Mouse (Mus musculus) erythroid progenitor cell, adult 5-6 weeks (primary cell): ENCODE results near the gene Prune1. TPM values are rescaled to one million over a fixed set of nuclear protein-coding genes. Genes with fewer than 3 reads are reported as not detected.

Experiments used
- ATAC-seq: replicated peaks from 2 replicates; pipeline ENCODE4 v1.8.0; 2016; ENCODE audit warnings: moderate number of reproducible peaks, mild to moderate bottlenecking, moderate TSS enrichment, inconsistent platforms; ENCODE audit not compliant: poor library complexity, low FRiP score, severe bottlenecking
- total RNA-seq, 2 experiments: library from RNA; stranded (forward) in 1 of 2; stranded (reverse) in 1 of 2; fragments of 150-400 nt in 1 of 2; fragments of 186-747, 209-891 nt in 1 of 2; gene quantifications; 2 replicates each; pipeline versions ENCODE4 v1.2.3 to v1.2.4; 2015 to 2017; ENCODE audit warnings: low replicate concordance in 2 of 2

Gene Prune1
- total RNA-seq, 2 experiments from 2014 or later = 5.9 to 8.4 TPM

DNA sequence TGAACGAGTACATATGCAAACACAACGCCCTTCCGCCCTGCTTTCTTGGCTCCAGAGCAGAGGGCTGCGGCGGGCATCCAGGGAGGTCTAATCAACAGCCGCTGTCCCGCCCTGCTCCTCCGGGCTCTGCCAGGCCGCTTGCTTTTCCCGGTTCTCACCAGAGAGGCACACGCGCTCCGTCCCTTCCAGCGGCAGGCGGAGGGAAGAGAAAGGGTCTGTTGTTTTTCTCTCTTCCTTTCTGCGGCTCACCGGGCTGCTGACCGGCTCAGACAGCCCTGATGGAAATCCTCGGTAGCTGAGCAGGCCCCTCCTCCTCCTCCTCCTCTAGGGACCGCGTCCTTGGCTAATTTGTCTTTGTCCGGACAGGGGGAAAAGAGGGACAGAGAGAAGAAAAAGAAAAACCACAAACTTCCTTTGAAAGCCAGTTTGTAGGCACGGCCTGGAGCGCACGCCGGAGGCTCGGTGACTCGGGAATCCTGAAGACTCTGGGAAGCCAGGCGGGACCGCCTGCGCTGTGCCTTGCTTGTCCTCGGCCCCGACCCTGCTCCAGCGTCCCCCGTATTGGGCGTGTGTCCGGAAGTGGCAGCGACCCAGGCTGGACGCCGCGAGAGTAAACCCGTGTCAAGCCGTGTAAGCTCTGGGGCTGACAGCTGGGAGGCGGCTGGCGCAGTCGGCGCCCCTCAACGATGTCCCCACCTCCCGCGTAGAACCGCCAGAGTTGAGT, 1.2 kb upstream of the Prune1 start:
- ATAC-seq = peak; percentile 73

GRCm38 (mm10) chr3:95282381-95282864, 547 bp upstream of the Prune1 start:
- peak; percentile 35 for ATAC-seq

DNA sequence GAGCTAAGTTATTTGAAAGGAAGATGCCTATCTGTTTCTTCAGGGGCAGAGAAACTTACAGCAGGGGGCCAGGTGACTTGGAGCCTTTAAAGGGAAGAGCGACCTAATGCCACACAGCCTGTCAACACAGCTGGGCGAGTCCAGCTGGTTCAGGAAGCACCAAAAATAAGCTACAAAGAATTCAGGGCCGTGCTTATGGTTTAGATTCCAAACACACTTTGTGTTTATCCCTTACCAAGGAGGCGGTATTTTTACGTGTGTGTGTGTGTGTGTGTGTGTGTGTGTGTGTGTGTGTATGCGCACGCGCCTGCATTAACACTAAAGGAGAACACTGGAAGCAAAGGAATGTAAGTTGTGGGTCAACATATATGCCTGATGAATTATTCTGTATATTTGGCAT, 1.1 kb downstream of the Prune1 start:
- ATAC-seq = no peak

- ATAC-seq = no peak
Measured at GRCm38 (mm10) chr3:95277149-95277551, 4.7 kb downstream of the Prune1 start.

DNA sequence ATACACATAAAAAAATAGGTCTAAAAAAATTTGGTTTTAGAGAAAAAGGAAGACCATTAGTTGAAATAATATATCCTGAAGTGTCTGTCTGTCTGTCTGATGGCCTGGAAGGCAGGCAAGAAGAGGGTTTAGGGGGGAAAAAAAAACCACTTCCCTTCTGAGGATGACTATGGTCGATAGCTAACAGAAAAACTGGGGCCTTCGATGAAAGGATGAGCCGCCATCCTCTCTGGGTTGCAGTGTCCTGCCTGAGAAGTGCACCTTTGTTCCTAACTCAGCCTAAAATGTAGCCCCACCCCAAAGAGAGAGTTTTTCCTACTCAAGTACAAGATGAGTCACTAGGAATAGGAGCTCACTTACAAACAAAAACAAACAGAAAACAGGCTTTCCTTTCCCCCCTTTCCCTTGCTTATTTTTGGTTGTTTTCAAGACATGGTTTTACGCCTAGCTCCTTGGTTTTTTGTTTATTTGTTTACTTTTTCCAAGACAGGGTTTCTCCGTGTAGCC, 5.4 kb downstream of the Prune1 start:
- no peak for ATAC-seq

- no peak for ATAC-seq
Measured at GRCm38 (mm10) chr3:95275161-95275560, 6.7 kb downstream of the Prune1 start.

GRCm38 (mm10) chr3:95274453-95274852, 7.4 kb downstream of the Prune1 start:
- ATAC-seq = no peak

DNA sequence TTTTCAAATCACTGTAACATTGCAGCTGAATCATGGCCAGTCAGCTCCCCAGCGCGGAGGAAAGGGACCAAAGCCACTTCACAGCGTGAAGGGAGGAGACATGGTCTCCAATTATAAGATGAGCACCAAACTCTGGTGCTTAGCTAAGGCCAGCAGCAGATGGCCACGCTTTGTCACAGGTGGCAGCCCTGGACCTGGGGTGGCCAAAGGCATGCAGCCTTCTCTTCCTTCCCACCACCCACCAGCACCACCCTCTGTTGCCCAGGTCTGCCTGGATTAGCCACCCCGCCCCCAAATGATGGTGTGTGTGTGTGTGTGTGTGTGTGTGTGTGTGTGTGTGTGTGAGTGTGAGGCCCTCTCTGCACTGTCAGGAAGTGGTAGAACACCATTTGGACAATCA, 8.4 kb downstream of the Prune1 start:
- no peak for ATAC-seq

DNA sequence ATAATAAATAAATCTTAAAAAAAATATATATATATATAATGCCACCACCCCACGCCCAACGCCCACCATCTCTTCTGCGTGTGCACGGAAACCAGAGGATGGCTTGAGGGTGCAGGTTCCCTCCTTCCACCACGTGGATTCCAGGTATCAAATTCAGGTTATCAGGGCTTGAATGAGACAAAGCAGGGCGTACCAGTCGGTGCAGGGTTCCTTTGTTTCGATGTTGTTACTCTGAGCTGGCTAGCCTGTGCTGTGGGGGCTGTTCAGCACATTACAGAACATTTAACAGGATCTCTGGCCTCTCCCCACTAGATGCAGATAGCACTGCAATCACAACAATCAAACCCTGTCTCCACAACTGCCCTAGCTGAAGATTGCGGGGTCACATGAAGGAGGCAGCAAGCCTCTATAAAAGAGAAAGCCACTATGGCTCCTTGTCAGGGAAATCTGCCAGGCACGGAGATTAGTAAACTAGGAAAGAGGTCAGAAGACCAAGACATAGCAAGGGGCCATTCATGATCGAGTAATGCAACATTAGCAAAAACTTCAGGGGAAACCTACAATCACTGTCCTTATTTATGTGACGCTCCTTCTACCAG, 11.0 kb downstream of the Prune1 start:
- ATAC-seq = no peak

DNA sequence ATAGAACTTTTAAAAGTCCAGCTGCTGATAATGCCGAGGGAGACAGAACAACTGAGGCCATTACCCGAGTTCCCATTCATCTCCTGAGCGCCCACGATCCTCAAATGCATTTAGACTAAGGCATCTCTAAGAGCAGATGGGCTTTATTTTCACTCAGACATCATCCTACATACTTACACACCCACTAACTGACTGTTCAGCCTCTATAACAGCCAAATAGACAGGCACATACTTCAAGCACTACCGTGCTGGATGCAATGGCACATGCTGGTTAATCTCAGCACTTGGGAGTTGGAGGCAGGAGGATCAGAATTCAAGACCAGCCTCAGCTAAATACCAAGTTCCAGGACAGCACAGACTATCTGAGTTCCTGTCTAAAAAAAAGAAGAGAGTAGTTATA, 12.1 kb downstream of the Prune1 start:
- ATAC-seq = no peak

- ATAC-seq = no peak
Measured at GRCm38 (mm10) chr3:95267855-95268254, 14.0 kb downstream of the Prune1 start.

- ATAC-seq = no peak
Measured at GRCm38 (mm10) chr3:95266052-95266451, 15.8 kb downstream of the Prune1 start.

DNA sequence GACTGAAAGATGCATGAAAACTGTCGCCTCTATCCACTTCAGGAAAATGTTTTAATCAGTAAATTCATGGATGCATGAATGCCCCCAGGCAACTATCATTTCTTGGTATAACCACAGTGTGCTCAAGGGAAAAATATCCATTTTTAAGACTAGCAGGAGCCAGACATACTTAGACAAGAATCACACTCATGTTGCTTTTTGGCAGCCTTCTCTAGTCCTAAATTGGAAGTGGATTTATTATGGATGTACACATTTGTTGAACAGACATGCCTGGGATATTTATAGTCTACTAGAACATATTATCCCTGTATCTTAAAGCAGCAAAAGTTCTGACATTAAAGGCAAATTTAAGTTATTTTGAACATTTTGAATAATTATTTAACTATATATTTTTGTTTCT, 17.2 kb downstream of the Prune1 start:
- no peak for ATAC-seq

- peak; percentile 89 for ATAC-seq
Measured at GRCm38 (mm10) chr3:95263089-95263739, 18.7 kb downstream of the Prune1 start.

- ATAC-seq = no peak
Measured at GRCm38 (mm10) chr3:95261975-95262374, 19.9 kb downstream of the Prune1 start.

GRCm38 (mm10) chr3:95256931-95257330, 24.9 kb downstream of the Prune1 start:
- no peak for ATAC-seq

DNA sequence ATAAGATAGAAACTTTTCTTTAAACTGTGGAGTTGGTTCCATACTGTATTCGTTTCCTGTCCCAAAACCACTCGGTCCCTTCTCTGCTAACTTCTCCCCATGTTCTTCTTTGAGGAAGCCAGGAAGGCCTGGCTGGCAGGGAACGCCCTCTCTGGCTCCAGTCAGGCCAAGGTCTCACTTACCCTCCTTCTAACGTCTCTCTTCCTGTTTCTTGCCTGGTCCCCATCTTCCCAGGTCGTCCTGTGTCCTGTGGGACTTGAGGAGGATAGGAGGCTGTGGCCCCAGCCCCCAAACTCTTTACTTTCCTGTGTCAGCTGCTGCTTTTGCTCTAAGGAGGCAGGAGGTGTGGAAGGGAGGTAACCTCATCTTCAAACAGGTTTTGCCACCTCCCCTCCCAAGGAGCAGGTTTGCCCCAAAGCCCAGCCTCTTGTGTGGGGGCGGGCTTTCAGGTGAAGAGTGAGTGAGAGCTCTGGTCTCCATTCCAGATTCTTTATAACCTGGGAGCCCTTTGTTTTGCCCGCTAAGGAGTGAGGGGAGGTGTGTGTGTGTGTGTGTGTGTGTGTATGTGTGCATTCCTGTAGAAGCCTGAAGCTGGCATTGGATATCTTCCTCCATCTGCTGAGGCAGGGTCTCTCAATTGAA, 31.0 kb downstream of the Prune1 start, which contains the start of gene Bnipl:
Bnipl (minus strand) TSS at position 411 of the 642 bp plus-strand sequence.
- ATAC-seq = no peak

GRCm38 (mm10) chr3:95250361-95250760, 31.5 kb downstream of the Prune1 start:
- no peak for ATAC-seq

- ATAC-seq = no peak
Measured at GRCm38 (mm10) chr3:95247660-95248336, 34.1 kb downstream of the Prune1 start.
